Mouse (Mus musculus): Measurements from ENCODE around the gene Intu. TPM values are rescaled to one million over a fixed set of nuclear protein-coding genes. Genes with fewer than 3 reads are reported as not detected.

The Intu gene
- polyA plus RNA-seq, 1 experiment from 2014 or later = 6.8 TPM

- Histone ChIP-seq H3K36me3 (no peaks in the 10 kb centered on the region), H3K4me2 (replicated peaks) (no peak overlapping the region), H3K4me3 (no peak overlapping the region), H3K9ac (no peak overlapping the region), H3K9me3 (replicated peaks) (no peaks in the 10 kb centered on the region), H3K27ac (no peak overlapping the region), H3K27me3 (no peaks in the 10 kb centered on the region), H3K4me1 (no peaks in the 10 kb centered on the region)
- no peak for ATAC-seq (ENCODE audit: low FRiP score)
- WGBS = 89% methylated on average over 3 of the region's 3 CpGs
These were observed 12.8 kb upstream of the Intu start for GRCm38 (mm10) chr3:40518240-40518639.

- 75% methylated on average over 3 of the region's 3 CpGs for WGBS
- Histone ChIP-seq H3K27ac (no peak overlapping the region), H3K4me3 (no peak overlapping the region), H3K27me3 (no peaks in the 10 kb centered on the region), H3K9ac (no peak overlapping the region), H3K9me3 (replicated peaks) (no peaks in the 10 kb centered on the region), H3K36me3 (no peaks in the 10 kb centered on the region), H3K4me2 (replicated peaks) (no peak overlapping the region), H3K4me1 (no peaks in the 10 kb centered on the region)
- ATAC-seq (ENCODE audit: low FRiP score) = no peak
These were observed 11.5 kb upstream of the Intu start for GRCm38 (mm10) chr3:40519555-40519954.

- Histone ChIP-seq H3K27me3 (no peaks in the 10 kb centered on the region), H3K36me3 (no peaks in the 10 kb centered on the region), H3K27ac (no peak overlapping the region), H3K9ac (no peak overlapping the region), H3K4me3 (no peak overlapping the region), H3K4me1 (no peaks in the 10 kb centered on the region), H3K4me2 (replicated peaks) (no peak overlapping the region), H3K9me3 (replicated peaks) (no peaks in the 10 kb centered on the region)
- no peak for ATAC-seq (ENCODE audit: low FRiP score)
- WGBS = 95% methylated on average over 3 of the region's 3 CpGs
These were observed 10.5 kb upstream of the Intu start for GRCm38 (mm10) chr3:40520567-40520966.

GRCm38 (mm10) chr3:40522446-40522845 is 8.6 kb upstream of the Intu start:
- Histone ChIP-seq H3K4me1 (peaks cover 8% of the 10 kb centered on the region), H3K9me3 (replicated peaks) (no peaks in the 10 kb centered on the region), H3K27ac (no peak overlapping the region), H3K36me3 (no peaks in the 10 kb centered on the region), H3K4me2 (replicated peaks) (peak overlapping the region; percentile 6; the same call in 1 of the 2 replicates), H3K4me3 (no peak overlapping the region), H3K27me3 (peaks cover 6% of the 10 kb centered on the region), H3K9ac (no peak overlapping the region)
- no peak for ATAC-seq (ENCODE audit: low FRiP score)
- WGBS = 29% methylated on average over 6 of the region's 6 CpGs

GRCm38 (mm10) chr3:40522846-40523245 is 8.2 kb upstream of the Intu start:
- Histone ChIP-seq H3K4me3 (no peak overlapping the region), H3K4me1 (peaks cover 10% of the 10 kb centered on the region), H3K9ac (no peak overlapping the region), H3K4me2 (replicated peaks) (peak overlapping the region; percentile 6; the same call in 1 of the 2 replicates), H3K9me3 (replicated peaks) (no peaks in the 10 kb centered on the region), H3K36me3 (no peaks in the 10 kb centered on the region), H3K27me3 (peaks cover 6% of the 10 kb centered on the region), H3K27ac (no peak overlapping the region)
- ATAC-seq (ENCODE audit: low FRiP score) = no peak
- 62% methylated on average over 14 of the region's 14 CpGs for WGBS

GRCm38 (mm10) chr3:40523371-40523783 is 7.7 kb upstream of the Intu start:
- H3K4me2 ChIP-seq (replicated peaks) = peak overlapping the region; percentile 30
- ATAC-seq (ENCODE audit: low FRiP score) = no peak
- no peaks in the 10 kb centered on the region for H3K36me3 ChIP-seq
- H3K4me3 ChIP-seq = no peak overlapping the region
- no peaks in the 10 kb centered on the region for H3K9me3 ChIP-seq (replicated peaks)
- 20% methylated on average over 7 of the region's 7 CpGs for WGBS
- H3K4me1 ChIP-seq = peaks cover 15% of the 10 kb centered on the region
- H3K9ac ChIP-seq = no peak overlapping the region
- H3K27me3 ChIP-seq = peaks cover 10% of the 10 kb centered on the region
- no peak overlapping the region for H3K27ac ChIP-seq

- Histone ChIP-seq H3K9me3 (replicated peaks) (no peaks in the 10 kb centered on the region), H3K36me3 (no peaks in the 10 kb centered on the region), H3K27ac (no peak overlapping the region), H3K27me3 (peaks cover 12% of the 10 kb centered on the region), H3K4me3 (no peak overlapping the region), H3K9ac (no peak overlapping the region), H3K4me1 (peaks cover 22% of the 10 kb centered on the region), H3K4me2 (replicated peaks) (no peak overlapping the region)
- no peak for ATAC-seq (ENCODE audit: low FRiP score)
- 86% methylated on average over 7 of the region's 7 CpGs for WGBS
These were observed 6.2 kb upstream of the Intu start for GRCm38 (mm10) chr3:40524841-40525240.

- WGBS = 30% methylated on average over 4 of the region's 4 CpGs
- ATAC-seq (ENCODE audit: low FRiP score) = no peak
These were observed 5.7 kb upstream of the Intu start for GRCm38 (mm10) chr3:40525341-40525740.

GRCm38 (mm10) chr3:40526095-40526494 is 5.0 kb upstream of the Intu start:
- Histone ChIP-seq H3K4me1 (peaks cover 25% of the 10 kb centered on the region), H3K9ac (no peak overlapping the region), H3K27me3 (peaks cover 13% of the 10 kb centered on the region), H3K36me3 (no peaks in the 10 kb centered on the region), H3K9me3 (replicated peaks) (no peaks in the 10 kb centered on the region), H3K4me3 (no peak overlapping the region), H3K27ac (no peak overlapping the region), H3K4me2 (replicated peaks) (no peak overlapping the region)
- ATAC-seq (ENCODE audit: low FRiP score) = no peak
- 90% methylated on average over 3 of the region's 3 CpGs for WGBS

More at GRCm38 (mm10) chr3:40525341-40525740, 5.7 kb upstream of the Intu start:
- H3K27me3 ChIP-seq = peaks cover 12% of the 10 kb centered on the region
- H3K4me2 ChIP-seq (replicated peaks) = no peak overlapping the region
- H3K27ac ChIP-seq = no peak overlapping the region
- H3K9ac ChIP-seq = no peak overlapping the region
- H3K4me1 ChIP-seq = peaks cover 22% of the 10 kb centered on the region
- H3K36me3 ChIP-seq = no peaks in the 10 kb centered on the region
- H3K4me3 ChIP-seq = no peak overlapping the region
- no peaks in the 10 kb centered on the region for H3K9me3 ChIP-seq (replicated peaks)

- Histone ChIP-seq H3K9ac (no peak overlapping the region), H3K4me3 (no peak overlapping the region), H3K27me3 (peaks cover 23% of the 10 kb centered on the region), H3K27ac (no peak overlapping the region), H3K36me3 (no peaks in the 10 kb centered on the region), H3K4me2 (replicated peaks) (no peak overlapping the region), H3K9me3 (replicated peaks) (no peaks in the 10 kb centered on the region), H3K4me1 (peaks cover 36% of the 10 kb centered on the region)
- WGBS = 42% methylated on average over 10 of the region's 10 CpGs
- no peak for ATAC-seq (ENCODE audit: low FRiP score)
These were observed 3.9 kb upstream of the Intu start for GRCm38 (mm10) chr3:40527218-40527617.

- peaks cover 41% of the 10 kb centered on the region for H3K4me1 ChIP-seq
These were observed 2.8 kb upstream of the Intu start for GRCm38 (mm10) chr3:40527976-40528950.

GRCm38 (mm10) chr3:40528958-40529357 is 2.1 kb upstream of the Intu start:
- peaks cover 41% of the 10 kb centered on the region for H3K4me1 ChIP-seq
- H3K27me3 ChIP-seq = peaks cover 38% of the 10 kb centered on the region
- no peaks in the 10 kb centered on the region for H3K36me3 ChIP-seq
- H3K4me2 ChIP-seq (replicated peaks) = no peak overlapping the region
- WGBS = 79% methylated on average over 6 of the region's 6 CpGs
- no peak for ATAC-seq (ENCODE audit: low FRiP score)
- H3K4me3 ChIP-seq = no peak overlapping the region
- H3K27ac ChIP-seq = no peak overlapping the region
- no peaks in the 10 kb centered on the region for H3K9me3 ChIP-seq (replicated peaks)
- H3K9ac ChIP-seq = no peak overlapping the region

More at GRCm38 (mm10) chr3:40527976-40528950, 2.8 kb upstream of the Intu start:
- Histone ChIP-seq H3K27ac (no peak overlapping the region; the same call in 1 of the 2 replicates), H3K27me3 (peaks cover 32% of the 10 kb centered on the region), H3K4me3 (no peak overlapping the region), H3K9me3 (replicated peaks) (no peaks in the 10 kb centered on the region), H3K9ac (no peak overlapping the region), H3K36me3 (no peaks in the 10 kb centered on the region), H3K4me2 (replicated peaks) (no peak overlapping the region)
- ATAC-seq (ENCODE audit: low FRiP score) = peak; percentile 30; the same call in 1 of the 2 replicates
- 26% methylated on average over 9 of the region's 9 CpGs for whole genome bisulfite sequencing

Data from hindbrain, embryonic 12.5 days (tissue).